Mouse (Mus musculus) olfactory bulb, adult 2 months (tissue): ENCODE results near the gene Rspry1.

Source experiments
- CTCF ChIP-seq: fragments of 200-500 bp; IDR thresholded peaks from 2 replicates; pipeline ENCODE4 v1.5.1; 2012; ENCODE audit warnings: low read depth, mild to moderate bottlenecking, low read length, moderate library complexity; ENCODE audit not compliant: insufficient read depth
- POLR2A ChIP-seq: fragments of 200-500 bp; IDR thresholded peaks from 2 replicates; pipeline ENCODE4 v1.6.1; 2012; ENCODE audit warnings: mild to moderate bottlenecking, low read depth, low read length, moderate library complexity; ENCODE audit not compliant: insufficient read depth

GRCm38 (mm10) chr8:94705581-94706245, 104.0 kb downstream of the Rspry1 start:
- TF ChIP-seq CTCF (no peak), POLR2A (no peak)
